Mouse (Mus musculus) hindbrain, embryonic 12.5 days (tissue): ENCODE results near the gene Serpina3a. TPM values are rescaled to one million over a fixed set of nuclear protein-coding genes. Genes with fewer than 3 reads are reported as not detected.
"Not testable (repeated sequence)": the region's sequence is repeated elsewhere in the genome, so short reads cannot be mapped to it uniquely, and the experiment has no call there.

ENCODE experiments used
- ATAC-seq: fragments of 200-750 bp; cut with Nextera tagmentation; 2 replicates; pipeline ENCODE4 v1.8.0; 2017; ENCODE audit warnings: moderate TSS enrichment; ENCODE audit not compliant: low FRiP score
- H3K27ac ChIP-seq: fragments of 300-500 bp; sonication (generic); 2 replicates; pipeline ENCODE4 v1.5.1; 2016; ENCODE audit warnings: mild to moderate bottlenecking
- H3K27me3 ChIP-seq: fragments of 300-500 bp; sonication (generic); 2 replicates; pipeline ENCODE4 v1.6.1; 2016; ENCODE audit warnings: mild to moderate bottlenecking
- H3K36me3 ChIP-seq: fragments of 300-500 bp; sonication (generic); 2 replicates; pipeline ENCODE4 v1.6.1; 2016; ENCODE audit warnings: mild to moderate bottlenecking
- H3K4me1 ChIP-seq: fragments of 300-500 bp; sonication (generic); 2 replicates; pipeline ENCODE4 v1.6.1; 2016
- H3K4me2 ChIP-seq: fragments of 300-500 bp; sonication (generic); replicated peaks from 2 replicates; pipeline ENCODE4 v1.6.1; 2016; ENCODE audit warnings: mild to moderate bottlenecking
- H3K4me3 ChIP-seq: fragments of 300-500 bp; sonication (generic); 2 replicates; pipeline ENCODE4 v1.5.1; 2016; ENCODE audit warnings: mild to moderate bottlenecking
- H3K9ac ChIP-seq: fragments of 300-500 bp; sonication (generic); 2 replicates; pipeline ENCODE4 v1.6.1; 2016; ENCODE audit warnings: mild to moderate bottlenecking, moderate library complexity
- H3K9me3 ChIP-seq: fragments of 300-500 bp; sonication (generic); replicated peaks from 2 replicates; pipeline ENCODE4 v1.6.1; 2016; ENCODE audit warnings: mild to moderate bottlenecking
- WGBS: fragments of 180-500 bp; shearing (Covaris S2); methylation state at CpG from one replicate; pipeline ENCODE4 v1.1.7; 2016; 5-methylcytosine and 5-hydroxymethylcytosine counted together
- polyA plus RNA-seq: library from polyadenylated mRNA; unstranded; fragments of >200 nt; fragmentation: Nextera tagmentation; extraction: Ambion mirVana; gene quantifications from 2 replicates; pipeline ENCODE4 v1.2.1, GENCODE M21; 2016

Serpina3a gene
- polyA plus RNA-seq = not detected in 2 replicates

DNA sequence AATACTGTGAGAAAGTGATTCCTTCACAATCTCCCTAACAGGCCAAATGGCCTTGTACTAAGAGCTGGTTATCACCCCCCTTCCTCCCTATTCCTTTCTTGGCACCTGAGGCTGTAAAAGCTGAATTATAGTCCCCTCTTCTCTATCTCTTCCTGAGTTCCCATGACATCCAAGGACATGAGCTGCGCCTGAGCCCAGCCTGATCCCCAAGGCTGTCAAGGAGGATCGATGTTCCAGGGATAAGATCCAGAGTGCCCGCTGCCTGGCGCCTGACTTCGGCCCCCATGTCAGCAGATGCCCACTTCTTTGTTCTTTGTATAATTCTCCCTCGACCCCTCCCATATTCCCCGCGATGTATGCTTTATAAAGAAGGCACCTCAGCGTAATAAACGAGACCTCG lies at the start of gene Serpina3a:
Gene Serpina3a, plus strand, starts transcription at position 392 of the 400 bp plus-strand sequence.
- H3K36me3 ChIP-seq, H3K27ac ChIP-seq, H3K4me1 ChIP-seq, H3K9ac ChIP-seq, H3K9me3 ChIP-seq, H3K27me3 ChIP-seq, H3K4me2 ChIP-seq, ATAC-seq, H3K4me3 ChIP-seq: not testable (repeated sequence)
- 88% methylated on average over 11 of the region's 11 CpGs for WGBS

DNA sequence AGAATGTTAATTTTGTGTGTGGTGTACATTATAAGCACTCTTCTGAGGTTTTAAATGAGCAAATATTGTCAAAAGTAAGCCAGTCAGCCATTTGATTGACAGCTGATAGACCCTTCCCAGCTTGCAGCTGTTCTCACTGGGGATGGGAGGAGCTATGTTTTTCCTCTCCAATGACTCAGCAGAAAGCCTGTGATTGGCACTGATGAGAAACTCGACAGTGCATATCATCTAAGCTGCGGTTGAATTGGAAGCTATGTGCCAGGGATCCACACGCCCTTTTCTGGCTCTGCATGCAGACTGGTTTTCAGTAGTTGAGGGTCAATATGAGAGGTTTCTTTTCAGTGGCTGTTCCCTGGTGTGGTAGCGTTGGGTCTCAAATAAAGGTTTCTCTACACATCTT lies 48.0 kb upstream of the Serpina3a start:
- WGBS = 62% methylated on average over 4 of the region's 4 CpGs
- no peaks in the 10 kb centered on the region for H3K9me3 ChIP-seq
- H3K27me3 ChIP-seq = no peaks in the 10 kb centered on the region
- no peaks in the 10 kb centered on the region for H3K4me1 ChIP-seq
- H3K4me2 ChIP-seq = no peak overlapping the region
- no peaks in the 10 kb centered on the region for H3K36me3 ChIP-seq
- H3K27ac ChIP-seq = no peak overlapping the region
- no peak overlapping the region for H3K4me3 ChIP-seq
- no peak overlapping the region for H3K9ac ChIP-seq
- no peak for ATAC-seq

DNA sequence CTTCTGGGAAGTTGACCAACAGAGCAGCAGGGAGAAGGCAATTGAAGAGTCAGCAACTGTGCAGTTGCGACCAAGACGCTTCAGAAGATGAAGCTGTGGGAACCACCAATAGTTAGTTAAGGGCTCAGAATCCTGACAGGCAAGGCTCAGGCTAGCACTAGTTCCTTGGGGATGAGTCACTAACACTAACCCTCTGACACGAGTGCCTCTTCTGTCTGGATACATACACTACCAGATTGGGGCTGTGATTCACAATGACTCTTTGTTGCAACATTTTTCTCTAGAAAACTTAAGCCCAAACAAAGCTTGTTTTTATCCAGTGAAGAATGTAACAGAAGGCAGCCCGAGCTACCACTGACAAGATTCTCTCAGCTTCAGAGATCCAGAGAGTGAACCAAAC lies 47.5 kb upstream of the Serpina3a start:
- WGBS = 89% methylated on average over 4 of the region's 4 CpGs
- H3K36me3 ChIP-seq = no peaks in the 10 kb centered on the region
- no peaks in the 10 kb centered on the region for H3K27me3 ChIP-seq
- no peak overlapping the region for H3K4me2 ChIP-seq
- H3K4me1 ChIP-seq = no peaks in the 10 kb centered on the region
- no peak for ATAC-seq
- H3K27ac ChIP-seq = no peak overlapping the region
- H3K4me3 ChIP-seq = no peak overlapping the region
- no peaks in the 10 kb centered on the region for H3K9me3 ChIP-seq
- H3K9ac ChIP-seq = no peak overlapping the region

DNA sequence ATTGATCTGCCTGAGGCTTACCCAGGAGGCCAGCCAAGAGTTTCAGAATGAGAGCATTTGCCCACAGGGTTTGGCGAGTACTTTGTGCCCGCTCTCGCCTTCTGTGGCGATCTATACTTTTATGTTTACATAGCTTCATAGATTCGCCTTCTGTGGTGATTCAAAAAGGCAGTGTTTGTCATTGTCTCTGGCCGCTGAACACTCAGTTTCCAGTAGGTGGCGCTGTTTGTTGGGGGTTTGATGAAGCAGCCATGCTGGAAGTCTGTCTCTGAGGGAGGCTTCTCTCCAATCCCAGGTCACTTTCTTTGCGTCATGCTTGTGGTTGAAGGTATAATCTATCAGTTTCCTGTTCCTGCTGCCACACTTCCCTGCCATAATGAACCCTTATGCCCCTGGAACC lies 46.3 kb upstream of the Serpina3a start:
- Histone ChIP-seq H3K9ac (no peak overlapping the region), H3K4me1 (no peaks in the 10 kb centered on the region), H3K27ac (no peak overlapping the region), H3K27me3 (no peaks in the 10 kb centered on the region), H3K36me3 (no peaks in the 10 kb centered on the region), H3K9me3 (no peaks in the 10 kb centered on the region), H3K4me2 (no peak overlapping the region), H3K4me3 (no peak overlapping the region)
- no peak for ATAC-seq
- WGBS = 23% methylated on average over 8 of the region's 8 CpGs

DNA sequence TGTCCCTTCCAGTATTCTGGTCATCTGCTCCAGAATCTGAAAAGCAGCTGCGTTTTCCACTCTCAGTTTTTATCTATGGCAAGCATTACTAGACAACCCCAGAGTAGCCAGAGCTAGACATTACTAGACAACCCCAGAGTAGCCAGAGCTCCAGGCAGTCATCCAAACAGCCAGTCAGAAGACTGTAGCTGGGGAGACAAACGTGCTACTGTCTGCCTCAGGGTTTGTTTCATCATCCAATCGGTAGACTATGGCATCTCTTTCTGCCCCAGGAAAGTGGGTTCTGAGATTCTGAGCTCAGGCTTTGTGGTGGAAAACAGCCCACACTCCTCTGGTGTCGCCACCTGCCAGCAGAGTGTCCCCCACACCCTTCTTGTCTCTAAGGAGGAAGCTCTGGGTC lies 45.0 kb upstream of the Serpina3a start:
- ATAC-seq = peak; percentile 49
- Histone ChIP-seq H3K36me3 (no peaks in the 10 kb centered on the region), H3K27me3 (no peaks in the 10 kb centered on the region), H3K4me1 (no peaks in the 10 kb centered on the region), H3K27ac (no peak overlapping the region; the same call in 1 of the 2 replicates), H3K4me3 (no peak overlapping the region), H3K9me3 (no peaks in the 10 kb centered on the region), H3K4me2 (peak overlapping the region; percentile 37), H3K9ac (peak overlapping the region; percentile 23; the same call in 1 of the 2 replicates)
- WGBS = 40% methylated on average over 4 of the region's 4 CpGs

DNA sequence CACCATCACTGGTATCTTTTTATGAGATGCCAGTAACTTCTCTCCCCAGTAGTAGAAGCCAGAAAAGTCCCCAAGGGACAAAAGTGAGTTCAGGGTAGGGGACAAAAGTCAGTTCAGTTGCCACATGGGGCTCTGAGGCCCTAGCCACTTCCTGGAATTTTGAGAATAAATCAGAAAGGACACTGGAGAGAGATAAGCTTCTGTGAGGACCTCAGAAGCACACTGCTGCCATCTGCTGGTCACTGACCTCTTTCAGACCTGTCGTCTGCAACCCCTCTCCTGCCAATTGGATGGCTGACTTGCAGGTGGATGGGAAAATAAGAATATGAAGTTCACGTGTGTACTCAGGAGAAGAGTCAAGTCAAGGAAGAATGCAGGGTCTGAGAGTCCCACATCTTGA lies 42.9 kb upstream of the Serpina3a start:
- peak; percentile 32; the same call in 1 of the 2 replicates for ATAC-seq
- no peak overlapping the region for H3K4me3 ChIP-seq
- 4% methylated on average over 2 of the region's 2 CpGs for WGBS
- no peak overlapping the region for H3K9ac ChIP-seq
- no peak overlapping the region for H3K27ac ChIP-seq
- no peaks in the 10 kb centered on the region for H3K4me1 ChIP-seq
- H3K4me2 ChIP-seq = no peak overlapping the region
- no peaks in the 10 kb centered on the region for H3K9me3 ChIP-seq
- H3K36me3 ChIP-seq = no peaks in the 10 kb centered on the region
- H3K27me3 ChIP-seq = no peaks in the 10 kb centered on the region

DNA sequence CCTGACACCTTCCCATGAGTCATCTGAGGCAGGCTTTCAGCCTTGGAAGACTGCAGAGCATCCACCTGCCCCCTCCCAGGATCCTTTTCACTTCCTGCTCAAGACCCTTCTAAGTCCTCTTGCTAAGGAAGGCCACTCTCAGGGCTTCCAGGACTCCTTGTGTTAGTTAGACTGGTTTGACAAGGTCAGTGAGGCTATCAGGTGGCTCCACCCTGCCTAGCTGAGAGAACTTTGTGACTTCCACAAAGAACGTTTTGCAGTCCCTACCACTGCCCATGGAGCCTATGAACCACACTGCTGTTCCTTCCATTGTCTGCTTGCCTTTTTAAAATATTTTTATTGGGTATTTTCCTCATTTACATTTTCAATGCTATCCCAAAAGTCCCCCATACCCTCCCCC lies 40.8 kb upstream of the Serpina3a start:
- Histone ChIP-seq H3K9me3 (no peaks in the 10 kb centered on the region), H3K27ac (no peak overlapping the region), H3K4me2 (no peak overlapping the region), H3K36me3 (no peaks in the 10 kb centered on the region), H3K27me3 (no peaks in the 10 kb centered on the region), H3K4me1 (no peaks in the 10 kb centered on the region), H3K4me3 (no peak overlapping the region), H3K9ac (no peak overlapping the region)
- no peak for ATAC-seq
- 49% methylated on average over 1 of the region's 1 CpGs for WGBS

DNA sequence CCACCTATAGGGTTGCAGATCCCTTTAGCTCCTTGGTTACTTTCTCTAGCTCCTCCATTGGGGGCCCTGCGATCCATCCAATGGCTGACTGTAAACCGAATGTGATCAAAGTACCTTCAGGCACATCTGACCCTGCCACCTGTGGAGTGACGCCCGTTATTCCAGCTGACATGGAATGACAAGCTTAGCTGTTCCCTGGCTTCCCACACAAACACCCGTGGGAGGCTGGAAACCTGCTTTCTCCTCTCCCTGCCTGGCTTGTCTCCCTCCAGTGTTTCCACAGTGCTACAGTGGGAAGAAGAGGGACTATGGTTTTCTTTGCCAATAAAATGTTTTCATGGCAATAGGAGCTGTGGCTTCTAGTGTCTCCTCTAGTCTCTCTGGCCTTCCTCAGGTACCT lies 40.2 kb upstream of the Serpina3a start:
- Histone ChIP-seq H3K4me2 (no peak overlapping the region), H3K4me1 (no peaks in the 10 kb centered on the region), H3K27ac (no peak overlapping the region), H3K9ac (no peak overlapping the region), H3K27me3 (no peaks in the 10 kb centered on the region), H3K36me3 (no peaks in the 10 kb centered on the region), H3K9me3 (no peaks in the 10 kb centered on the region), H3K4me3 (no peak overlapping the region)
- WGBS = 62% methylated on average over 5 of the region's 5 CpGs
- no peak for ATAC-seq

DNA sequence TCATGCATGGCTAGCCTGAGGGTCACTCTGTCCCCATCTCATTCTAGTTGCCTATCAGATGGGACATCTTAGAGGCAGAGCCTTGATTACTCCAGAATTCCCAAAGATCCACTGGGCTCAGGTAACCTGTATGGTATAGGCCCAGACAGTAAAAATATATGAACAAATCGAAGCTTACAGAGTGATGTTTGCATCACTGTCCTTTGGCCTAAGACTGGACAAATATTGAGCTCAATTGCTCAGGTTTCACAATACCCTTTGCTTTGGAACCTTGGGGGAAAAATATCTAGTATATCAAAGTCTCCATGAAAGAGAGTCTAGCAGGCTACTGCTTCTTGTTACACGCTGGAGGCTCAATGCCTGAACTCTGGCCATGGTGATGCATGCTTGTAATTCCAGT lies 22.4 kb upstream of the Serpina3a start:
- ATAC-seq = no peak
- WGBS = 72% methylated on average over 2 of the region's 2 CpGs
- no peaks in the 10 kb centered on the region for H3K9me3 ChIP-seq
- no peak overlapping the region for H3K27ac ChIP-seq
- no peaks in the 10 kb centered on the region for H3K4me1 ChIP-seq
- no peak overlapping the region for H3K9ac ChIP-seq
- no peak overlapping the region for H3K4me2 ChIP-seq
- no peaks in the 10 kb centered on the region for H3K27me3 ChIP-seq
- H3K4me3 ChIP-seq = no peak overlapping the region
- no peaks in the 10 kb centered on the region for H3K36me3 ChIP-seq

DNA sequence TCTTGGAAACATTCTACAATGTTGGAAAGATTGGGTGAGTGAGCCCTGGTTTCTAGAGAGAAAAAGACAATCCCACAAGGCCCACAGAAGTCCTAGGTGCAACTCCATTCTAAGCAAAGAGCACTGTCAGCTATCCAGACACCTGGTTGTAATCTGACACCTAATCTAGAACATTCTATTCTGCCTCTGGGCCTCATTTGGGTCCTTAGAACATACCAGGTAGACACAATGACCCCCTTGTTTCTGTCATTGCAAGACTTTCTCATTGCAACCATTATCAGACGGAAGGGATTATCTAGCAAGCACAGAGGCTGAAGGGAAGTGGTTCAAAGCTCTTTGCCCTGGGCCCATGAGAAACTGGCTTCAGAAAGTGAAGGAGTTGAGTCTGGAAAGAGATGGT lies 21.2 kb upstream of the Serpina3a start:
- no peak overlapping the region for H3K27ac ChIP-seq
- H3K9me3 ChIP-seq = no peaks in the 10 kb centered on the region
- H3K9ac ChIP-seq = no peak overlapping the region
- H3K27me3 ChIP-seq = no peaks in the 10 kb centered on the region
- 87% methylated on average over 1 of the region's 1 CpGs for WGBS
- no peak for ATAC-seq
- H3K4me2 ChIP-seq = no peak overlapping the region
- no peak overlapping the region for H3K4me3 ChIP-seq
- no peaks in the 10 kb centered on the region for H3K36me3 ChIP-seq
- no peaks in the 10 kb centered on the region for H3K4me1 ChIP-seq

DNA sequence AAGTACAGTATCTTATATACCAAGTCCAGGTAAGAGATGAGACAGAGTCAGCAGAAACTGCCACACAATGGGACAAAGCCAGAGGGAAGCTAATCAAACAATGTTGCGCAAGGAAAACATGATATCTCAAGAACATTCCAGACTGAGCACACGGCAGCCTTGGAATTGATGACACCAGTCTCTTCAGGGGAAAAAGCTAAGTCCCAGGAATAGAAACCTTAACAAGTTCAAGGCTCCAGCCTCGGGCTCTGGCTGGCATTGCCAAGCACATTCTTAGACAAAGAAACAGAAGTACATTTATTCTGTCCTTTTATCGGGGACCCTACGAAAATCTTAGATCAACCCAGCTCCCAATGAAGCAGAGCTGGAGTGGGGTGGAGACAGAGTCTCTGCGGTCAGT lies 11.8 kb upstream of the Serpina3a start, which contains the start of gene Serpina5:
Gene Serpina5, plus strand, starts transcription at position 346 of the 400 bp plus-strand sequence.
- ATAC-seq = no peak
- Histone ChIP-seq H3K9ac (no peak within 1 kb of the TSS), H3K27me3 (no peaks in the 10 kb centered on the region), H3K4me3 (no peak within 1 kb of the TSS), H3K9me3 (no peaks in the 10 kb centered on the region), H3K36me3 (no peaks in the 10 kb centered on the region), H3K27ac (no peak within 1 kb of the TSS), H3K4me1 (no peaks in the 10 kb centered on the region), H3K4me2 (no peak within 1 kb of the TSS)
- WGBS = 96% methylated on average over 6 of the region's 6 CpGs

DNA sequence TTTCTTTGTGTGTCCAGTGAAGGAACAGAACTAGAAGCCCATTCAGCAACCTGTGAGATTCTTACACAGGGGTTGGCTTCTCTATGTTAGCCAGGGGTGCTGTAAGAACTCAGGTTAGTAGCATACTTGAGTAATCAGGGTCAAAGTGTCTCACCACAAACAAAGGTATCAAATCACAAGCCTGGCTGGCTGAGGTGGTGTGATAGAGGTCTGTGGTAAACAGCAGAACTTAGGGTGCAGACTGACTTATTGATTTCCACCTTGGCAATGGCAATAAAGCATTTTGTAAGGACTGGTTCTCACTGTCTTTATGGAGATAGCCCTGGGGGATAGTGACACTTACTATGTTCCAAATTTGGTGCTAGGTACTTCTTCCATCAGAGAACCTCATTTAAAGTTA lies 6.7 kb upstream of the Serpina3a start:
- H3K9me3 ChIP-seq = no peaks in the 10 kb centered on the region
- no peak overlapping the region for H3K4me3 ChIP-seq
- H3K4me1 ChIP-seq = no peaks in the 10 kb centered on the region
- no peak overlapping the region for H3K27ac ChIP-seq
- H3K27me3 ChIP-seq = no peaks in the 10 kb centered on the region
- H3K36me3 ChIP-seq = no peaks in the 10 kb centered on the region
- H3K4me2 ChIP-seq = no peak overlapping the region
- H3K9ac ChIP-seq = no peak overlapping the region
- ATAC-seq = no peak

DNA sequence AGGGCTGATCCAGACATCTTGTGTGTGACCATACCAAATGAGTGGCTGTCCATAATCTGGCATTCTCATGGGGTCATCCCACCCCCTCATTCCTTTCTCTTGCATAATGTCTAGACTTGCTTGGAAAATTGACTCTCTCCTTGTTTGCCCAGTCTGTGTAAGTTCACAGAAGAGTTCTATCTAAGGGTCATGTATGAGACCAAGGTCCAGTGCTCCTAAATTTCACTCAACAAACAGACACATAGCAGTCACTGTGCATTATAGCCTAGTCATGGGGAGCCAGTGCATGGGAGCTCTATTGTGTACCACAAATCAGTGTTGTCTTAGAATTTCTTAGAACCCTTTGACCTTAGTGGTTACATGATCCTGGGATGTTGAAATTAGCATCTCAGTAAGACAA lies 5.6 kb upstream of the Serpina3a start:
- Histone ChIP-seq H3K27me3 (no peaks in the 10 kb centered on the region), H3K4me2 (no peak overlapping the region), H3K9me3 (no peaks in the 10 kb centered on the region), H3K9ac (no peak overlapping the region), H3K36me3 (no peaks in the 10 kb centered on the region), H3K27ac (no peak overlapping the region), H3K4me1 (no peaks in the 10 kb centered on the region), H3K4me3 (no peak overlapping the region)
- ATAC-seq = no peak

DNA sequence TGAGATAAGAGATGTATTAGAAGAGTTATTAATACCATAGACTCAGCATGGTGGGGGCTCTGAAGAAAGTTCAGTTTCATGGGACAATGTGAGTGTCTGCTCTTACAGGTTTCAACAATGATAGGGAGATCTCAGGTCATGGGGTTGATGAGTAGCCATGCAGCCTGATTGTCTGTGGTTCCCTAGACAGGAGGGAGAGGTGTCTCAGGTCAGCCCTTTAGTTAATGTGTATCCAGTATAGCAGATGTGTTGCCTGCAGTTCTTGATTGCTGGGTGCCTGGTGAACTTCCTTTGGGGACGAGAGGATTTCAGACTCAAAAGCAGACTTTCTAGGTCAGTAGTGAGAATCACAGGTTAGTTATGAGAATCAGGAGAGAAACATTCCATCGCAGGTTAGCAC lies 4.0 kb upstream of the Serpina3a start:
- H3K9ac ChIP-seq = no peak overlapping the region
- no peaks in the 10 kb centered on the region for H3K27me3 ChIP-seq
- no peak overlapping the region for H3K4me2 ChIP-seq
- H3K4me1 ChIP-seq = no peaks in the 10 kb centered on the region
- no peak overlapping the region for H3K27ac ChIP-seq
- H3K4me3 ChIP-seq = no peak overlapping the region
- no peak for ATAC-seq
- H3K36me3 ChIP-seq = no peaks in the 10 kb centered on the region
- 78% methylated on average over 2 of the region's 2 CpGs for WGBS
- H3K9me3 ChIP-seq = no peaks in the 10 kb centered on the region
